Mouse (Mus musculus): ENCODE data around the gene Selplg. TPM values are rescaled to one million over a fixed set of nuclear protein-coding genes. Genes with fewer than 3 reads are reported as not detected.

The Selplg gene
- polyA plus RNA-seq, 1 experiment: not detected

DNA sequence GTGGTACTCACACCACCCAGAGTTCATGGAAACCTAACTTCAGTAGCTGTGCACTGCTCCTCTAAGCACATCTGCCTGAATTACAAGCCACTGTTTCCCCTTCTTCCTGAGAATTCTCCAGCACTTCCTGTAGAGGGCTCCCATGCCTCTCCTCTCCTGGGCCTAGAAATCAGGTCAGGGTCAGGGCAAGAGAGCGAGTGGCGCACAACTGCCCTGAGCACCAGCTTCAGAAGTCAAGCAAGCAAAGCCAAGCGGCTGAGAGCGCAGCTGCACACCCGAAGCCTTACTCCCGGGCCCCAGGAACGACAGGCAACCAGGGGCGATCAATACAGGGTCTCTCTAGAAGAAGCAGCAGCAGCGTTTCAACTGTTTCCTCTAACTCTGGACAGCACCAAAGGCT, 15.2 kb upstream of the Selplg start:
- TF ChIP-seq E2F4 (IDR thresholded peaks at IDR 0.05; ENCODE audit: insufficient read depth): no peak
- no peak for TF ChIP-seq POLR2AphosphoS2 (IDR thresholded peaks at IDR 0.05; ENCODE audit: insufficient read length, low read depth)
- no peak for TF ChIP-seq USF1 (IDR thresholded peaks at IDR 0.05; ENCODE audit: low read depth)
- no peak for TF ChIP-seq TCF3 (IDR thresholded peaks at IDR 0.05; ENCODE audit: insufficient read length, low read depth)
- TF ChIP-seq TCF12 (IDR thresholded peaks at IDR 0.05; ENCODE audit: insufficient read depth, poor library complexity, severe bottlenecking): no peak
- no peak for TF ChIP-seq CEBPB (IDR thresholded peaks at IDR 0.05; ENCODE audit: insufficient read depth, poor library complexity, severe bottlenecking)
- no peak for TF ChIP-seq POLR2A (IDR thresholded peaks at IDR 0.05; ENCODE audit: insufficient read length, low read depth)
- TF ChIP-seq MYOD1 (IDR thresholded peaks at IDR 0.05; ENCODE audit: control insufficient read depth in 1 of 3, insufficient read length in 2 of 3, low read depth in 2 of 3): no peak
- no peak for TF ChIP-seq REST (IDR thresholded peaks at IDR 0.05; ENCODE audit: insufficient read depth, insufficient read length)
- no peak for TF ChIP-seq MYOG (IDR thresholded peaks at IDR 0.05; ENCODE audit: control insufficient read depth in 1 of 3, insufficient read depth in 1 of 3, insufficient read length in 2 of 3, low read depth in 2 of 3)
- TF ChIP-seq SRF (IDR thresholded peaks at IDR 0.05; ENCODE audit: control insufficient read depth, insufficient read length, low read depth): no peak
- no peak for TF ChIP-seq MAX (IDR thresholded peaks at IDR 0.05; ENCODE audit: low read depth)
- peaks cover 27% of the 10 kb centered on the region for H3K36me3 ChIP-seq (ENCODE audit: control insufficient read depth, insufficient read depth)
- peaks cover 3% of the 10 kb centered on the region for H3K79me2 ChIP-seq (ENCODE audit: control insufficient read depth, insufficient read depth)
- H3K4me2 ChIP-seq (ENCODE audit: low read depth): no peak overlapping the region
- H3ac ChIP-seq (ENCODE audit: control insufficient read depth, insufficient read length): no peak overlapping the region
- H3K27me3 ChIP-seq (ENCODE audit: control insufficient read depth, insufficient read depth, insufficient read length): no peaks in the 10 kb centered on the region
- no peak overlapping the region for H3K4me3 ChIP-seq

GRCm38 (mm10) chr5:113846656-113847055, 14.2 kb upstream of the Selplg start:
- H3K27me3 ChIP-seq (ENCODE audit: control insufficient read depth, insufficient read depth, insufficient read length): no peaks in the 10 kb centered on the region
- no peak for TF ChIP-seq POLR2AphosphoS2 (IDR thresholded peaks at IDR 0.05; ENCODE audit: insufficient read length, low read depth)
- no peak for TF ChIP-seq MYOD1 (IDR thresholded peaks at IDR 0.05; ENCODE audit: control insufficient read depth in 1 of 3, insufficient read length in 2 of 3, low read depth in 2 of 3)
- no peak for TF ChIP-seq SRF (IDR thresholded peaks at IDR 0.05; ENCODE audit: control insufficient read depth, insufficient read length, low read depth)
- no peak for TF ChIP-seq USF1 (IDR thresholded peaks at IDR 0.05; ENCODE audit: low read depth)
- no peak for TF ChIP-seq E2F4 (IDR thresholded peaks at IDR 0.05; ENCODE audit: insufficient read depth)
- TF ChIP-seq TCF12 (IDR thresholded peaks at IDR 0.05; ENCODE audit: insufficient read depth, poor library complexity, severe bottlenecking): no peak
- no peak for TF ChIP-seq MAX (IDR thresholded peaks at IDR 0.05; ENCODE audit: low read depth)
- no peak for TF ChIP-seq POLR2A (IDR thresholded peaks at IDR 0.05; ENCODE audit: insufficient read length, low read depth)
- TF ChIP-seq TCF3 (IDR thresholded peaks at IDR 0.05; ENCODE audit: insufficient read length, low read depth): no peak
- no peak for TF ChIP-seq REST (IDR thresholded peaks at IDR 0.05; ENCODE audit: insufficient read depth, insufficient read length)
- TF ChIP-seq CEBPB (IDR thresholded peaks at IDR 0.05; ENCODE audit: insufficient read depth, poor library complexity, severe bottlenecking): no peak
- no peak for TF ChIP-seq MYOG (IDR thresholded peaks at IDR 0.05; ENCODE audit: control insufficient read depth in 1 of 3, insufficient read depth in 1 of 3, insufficient read length in 2 of 3, low read depth in 2 of 3)

DNA sequence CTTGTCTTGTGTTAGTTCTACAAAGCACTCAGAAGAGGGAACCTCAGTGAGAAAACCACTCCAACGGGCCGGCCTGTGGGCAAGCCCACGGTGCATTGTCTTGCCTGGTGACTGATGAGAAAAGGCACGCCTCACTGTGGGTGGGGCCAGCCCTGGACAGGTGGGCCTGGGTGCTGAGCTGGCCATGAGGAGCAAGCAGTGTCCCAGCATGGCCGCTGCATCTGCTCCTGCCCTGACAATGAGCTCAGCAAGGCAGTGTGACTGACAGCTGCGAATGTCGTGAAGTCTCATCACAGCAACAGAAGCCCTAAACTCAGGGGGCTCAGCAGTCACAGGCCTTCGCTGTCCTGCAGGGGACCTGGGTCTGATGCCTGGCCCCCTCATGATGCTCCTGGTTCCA, 13.2 kb upstream of the Selplg start:
- TF ChIP-seq CEBPB (IDR thresholded peaks at IDR 0.05; ENCODE audit: insufficient read depth, poor library complexity, severe bottlenecking) (no peak), MAX (IDR thresholded peaks at IDR 0.05; ENCODE audit: low read depth) (no peak), REST (IDR thresholded peaks at IDR 0.05; ENCODE audit: insufficient read depth, insufficient read length) (no peak), E2F4 (IDR thresholded peaks at IDR 0.05; ENCODE audit: insufficient read depth) (no peak), POLR2A (IDR thresholded peaks at IDR 0.05; ENCODE audit: insufficient read length, low read depth) (no peak), MYOD1 (IDR thresholded peaks at IDR 0.05; ENCODE audit: control insufficient read depth in 1 of 3, insufficient read length in 2 of 3, low read depth in 2 of 3) (peak in 2 of 3 experiments; percentile 46 to 60), TCF12 (IDR thresholded peaks at IDR 0.05; ENCODE audit: insufficient read depth, poor library complexity, severe bottlenecking) (no peak), POLR2AphosphoS2 (IDR thresholded peaks at IDR 0.05; ENCODE audit: insufficient read length, low read depth) (peak; percentile 23), MYOG (IDR thresholded peaks at IDR 0.05; ENCODE audit: control insufficient read depth in 1 of 3, insufficient read depth in 1 of 3, insufficient read length in 2 of 3, low read depth in 2 of 3) (peak in 1 of 3 experiments; percentile 71)
- Histone ChIP-seq H3ac (ENCODE audit: control insufficient read depth, insufficient read length) (no peak overlapping the region), H3K27me3 (ENCODE audit: control insufficient read depth, insufficient read depth, insufficient read length) (no peaks in the 10 kb centered on the region), H3K4me3 (no peak overlapping the region), H3K4me2 (ENCODE audit: low read depth) (no peak overlapping the region), H3K36me3 (ENCODE audit: control insufficient read depth, insufficient read depth) (peaks cover 24% of the 10 kb centered on the region), H3K79me2 (ENCODE audit: control insufficient read depth, insufficient read depth) (peaks cover 3% of the 10 kb centered on the region)

More at GRCm38 (mm10) chr5:113846656-113847055, 14.2 kb upstream of the Selplg start:
- no peak overlapping the region for H3ac ChIP-seq (ENCODE audit: control insufficient read depth, insufficient read length)
- peaks cover 3% of the 10 kb centered on the region for H3K79me2 ChIP-seq (ENCODE audit: control insufficient read depth, insufficient read depth)
- H3K4me2 ChIP-seq (ENCODE audit: low read depth): no peak overlapping the region
- H3K36me3 ChIP-seq (ENCODE audit: control insufficient read depth, insufficient read depth): peaks cover 30% of the 10 kb centered on the region
- H3K4me3 ChIP-seq: no peak overlapping the region

GRCm38 (mm10) chr5:113844721-113845120, 12.3 kb upstream of the Selplg start:
- H3K36me3 ChIP-seq (ENCODE audit: control insufficient read depth, insufficient read depth): peaks cover 24% of the 10 kb centered on the region
- no peak overlapping the region for H3K4me2 ChIP-seq (ENCODE audit: low read depth)
- no peak for TF ChIP-seq TCF3 (IDR thresholded peaks at IDR 0.05; ENCODE audit: insufficient read length, low read depth)
- TF ChIP-seq MYOD1 (IDR thresholded peaks at IDR 0.05; ENCODE audit: control insufficient read depth in 1 of 3, insufficient read length in 2 of 3, low read depth in 2 of 3): no peak
- no peak for TF ChIP-seq CEBPB (IDR thresholded peaks at IDR 0.05; ENCODE audit: insufficient read depth, poor library complexity, severe bottlenecking)
- TF ChIP-seq POLR2AphosphoS2 (IDR thresholded peaks at IDR 0.05; ENCODE audit: insufficient read length, low read depth): no peak
- no peak for TF ChIP-seq USF1 (IDR thresholded peaks at IDR 0.05; ENCODE audit: low read depth)
- TF ChIP-seq POLR2A (IDR thresholded peaks at IDR 0.05; ENCODE audit: insufficient read length, low read depth): no peak
- TF ChIP-seq REST (IDR thresholded peaks at IDR 0.05; ENCODE audit: insufficient read depth, insufficient read length): no peak
- no peak for TF ChIP-seq E2F4 (IDR thresholded peaks at IDR 0.05; ENCODE audit: insufficient read depth)
- no peak for TF ChIP-seq MYOG (IDR thresholded peaks at IDR 0.05; ENCODE audit: control insufficient read depth in 1 of 3, insufficient read depth in 1 of 3, insufficient read length in 2 of 3, low read depth in 2 of 3)
- TF ChIP-seq MAX (IDR thresholded peaks at IDR 0.05; ENCODE audit: low read depth): no peak
- TF ChIP-seq TCF12 (IDR thresholded peaks at IDR 0.05; ENCODE audit: insufficient read depth, poor library complexity, severe bottlenecking): no peak
- TF ChIP-seq SRF (IDR thresholded peaks at IDR 0.05; ENCODE audit: control insufficient read depth, insufficient read length, low read depth): no peak
- H3K4me3 ChIP-seq: no peak overlapping the region
- no peaks in the 10 kb centered on the region for H3K27me3 ChIP-seq (ENCODE audit: control insufficient read depth, insufficient read depth, insufficient read length)
- no peak overlapping the region for H3ac ChIP-seq (ENCODE audit: control insufficient read depth, insufficient read length)
- H3K79me2 ChIP-seq (ENCODE audit: control insufficient read depth, insufficient read depth): no peaks in the 10 kb centered on the region

Measured in myocyte (in vitro differentiated cells).